Mouse (Mus musculus): ENCODE data around the gene Ptgir. TPM values are rescaled to one million over a fixed set of nuclear protein-coding genes. Genes with fewer than 3 reads are reported as not detected.

The Ptgir gene
- total RNA-seq, 2 experiments from 2014 or later = 0.11 to 0.21 TPM

DNA sequence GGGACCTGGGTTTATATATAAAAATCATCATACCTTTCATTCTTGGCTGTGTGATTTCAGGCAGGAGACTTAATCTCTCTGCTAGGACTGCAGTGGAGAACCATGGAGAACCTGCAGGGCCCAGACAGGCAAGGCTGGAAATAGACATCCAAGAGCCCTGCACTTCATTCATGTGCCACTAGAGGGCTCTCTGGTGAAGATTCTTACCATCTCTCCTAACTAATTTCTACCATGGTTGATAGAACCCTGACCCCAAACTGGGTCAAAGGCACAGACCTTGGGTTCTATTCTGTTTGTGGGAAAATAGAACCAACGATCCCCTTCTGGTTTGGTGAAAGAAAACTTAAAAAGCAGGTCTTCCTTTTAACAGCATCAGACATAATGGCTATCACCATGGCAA, 24.6 kb downstream of the Ptgir start:
- H3K27ac ChIP-seq = peak overlapping the region; percentile 15; the same call in 1 of the 2 replicates
- no peak overlapping the region for H3K4me3 ChIP-seq
- intact Hi-C loops (cut with DNase I) = no loop called here
- peak; percentile 95 for TF ChIP-seq CTCF (IDR thresholded peaks at IDR 0.05)
- DNase-seq (ENCODE audit: extremely low spot score in 1 of 2, low spot score in 2 of 2) = peak; percentile 75 to 80

DNA sequence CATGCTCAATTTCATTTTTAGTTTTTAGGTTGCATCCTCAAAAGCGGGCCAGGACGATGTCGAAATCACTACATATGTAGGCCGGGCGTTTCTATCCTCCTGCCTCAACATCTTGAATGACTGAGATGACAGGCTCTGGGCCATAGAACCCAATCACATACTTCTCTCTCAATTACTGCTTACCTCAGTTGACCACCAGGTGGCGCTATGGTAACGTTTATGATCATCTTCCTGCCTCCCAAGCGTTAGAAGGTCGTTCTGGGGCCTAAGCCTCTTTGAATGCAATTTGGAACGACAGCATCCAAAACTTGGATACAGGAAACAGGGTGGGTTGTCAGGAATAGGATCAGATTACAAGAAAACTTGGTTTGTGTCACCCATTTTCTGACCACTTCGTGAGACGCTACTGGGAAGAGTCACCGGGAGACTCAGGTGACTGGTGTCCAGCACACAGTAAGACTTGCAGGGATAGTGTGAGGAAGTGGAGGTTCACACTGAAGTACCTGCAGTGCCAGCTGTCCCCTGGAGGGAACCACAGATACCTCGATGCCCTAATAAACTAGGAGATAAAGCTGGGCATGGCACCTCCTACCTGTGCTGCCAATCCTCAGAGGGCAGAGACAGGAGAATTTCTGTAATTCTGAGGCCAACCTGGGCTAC, 25.8 kb downstream of the Ptgir start:
- Histone ChIP-seq H3K27ac (peak overlapping the region; percentile 67), H3K4me3 (no peak overlapping the region)
- intact Hi-C loops (cut with DNase I) = loop anchor here (1.0 to 2.0 kb wide), 3 partner anchors 18 to 135 kb away; no protein-coding TSS in a partner anchor
- peak; percentile 87 for TF ChIP-seq CTCF (IDR thresholded peaks at IDR 0.05)
- DNase-seq (ENCODE audit: extremely low spot score in 1 of 2, low spot score in 2 of 2) = peak; percentile 87 to 89

GRCm38 (mm10) chr7:16932704-16933577, 26.7 kb downstream of the Ptgir start:
- intact Hi-C loops (cut with DNase I) = loop anchor here (1.0 to 2.0 kb wide), 3 partner anchors 17 to 134 kb away; no protein-coding TSS in a partner anchor
- Histone ChIP-seq H3K4me3 (no peak overlapping the region), H3K27ac (peak overlapping the region; percentile 90)
- DNase-seq (ENCODE audit: extremely low spot score in 1 of 2, low spot score in 2 of 2) = peak in 1 of 2 experiments; percentile 65
- TF ChIP-seq CTCF (IDR thresholded peaks at IDR 0.05) = peak; percentile 61

DNA sequence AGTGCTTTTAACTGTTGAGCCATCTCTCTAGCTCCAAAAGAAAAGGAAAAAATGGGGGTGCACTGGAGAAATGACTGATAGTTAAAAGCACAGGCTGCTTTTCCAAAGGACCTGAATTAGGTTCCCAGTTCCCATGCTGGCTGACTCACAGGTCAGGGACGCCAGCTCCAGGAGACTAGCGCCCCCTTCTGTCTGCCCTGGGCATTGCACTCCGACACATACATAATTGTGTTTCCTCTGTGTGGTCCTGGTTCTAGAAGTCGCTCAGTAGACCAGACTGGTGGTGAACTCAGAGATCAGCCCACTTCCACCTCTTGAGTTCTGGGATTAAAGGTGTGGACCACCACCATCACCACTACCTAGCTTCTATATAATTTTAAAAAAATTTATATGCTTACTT, 31.0 kb downstream of the Ptgir start:
- peak; percentile 53 for TF ChIP-seq CTCF (IDR thresholded peaks at IDR 0.05)
- H3K27ac ChIP-seq = no peak overlapping the region
- no peak for DNase-seq (ENCODE audit: extremely low spot score in 1 of 2, low spot score in 2 of 2)
- H3K4me3 ChIP-seq = no peak overlapping the region
- intact Hi-C loops (cut with DNase I) = no loop called here

DNA sequence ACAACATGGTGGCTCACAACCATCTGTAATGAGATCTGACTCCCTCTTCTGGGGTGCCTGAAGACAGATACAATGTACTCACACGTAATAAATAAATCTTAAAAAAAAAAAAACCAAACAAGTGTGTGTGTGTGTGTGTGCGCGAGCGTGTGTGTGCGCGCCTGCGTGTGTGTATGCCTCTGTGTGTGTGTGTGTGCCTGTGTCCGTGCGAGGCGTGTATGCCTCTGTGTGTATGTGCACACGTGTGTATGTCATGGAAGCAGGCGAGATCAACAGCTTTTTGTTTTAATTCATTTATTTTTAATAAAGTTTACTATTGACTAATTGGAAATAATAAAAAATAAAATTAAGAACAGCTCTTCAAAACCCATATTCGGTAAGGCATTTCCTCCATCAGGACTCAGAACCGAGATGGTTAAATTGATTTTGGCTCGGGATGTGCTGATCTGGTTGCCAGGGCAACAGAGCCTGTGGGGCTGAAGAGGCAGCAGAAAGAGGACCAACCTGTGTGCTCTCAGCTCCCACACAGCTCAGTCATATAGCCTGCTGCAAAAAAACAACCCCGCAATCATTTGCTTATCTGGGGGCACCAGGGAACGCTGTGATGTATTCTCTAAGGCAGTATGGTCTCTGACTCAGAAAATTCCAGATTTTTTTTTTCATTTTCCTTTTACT, 32.0 kb downstream of the Ptgir start:
- TF ChIP-seq CTCF (IDR thresholded peaks at IDR 0.05) = no peak
- DNase-seq (ENCODE audit: extremely low spot score in 1 of 2, low spot score in 2 of 2) = peak; percentile 59 to 70
- H3K27ac ChIP-seq = 0 out of 2 replicates have a peak overlapping the region, but pooled peaks have one; percentile 48
- intact Hi-C loops (cut with DNase I) = no loop called here
- H3K4me3 ChIP-seq = no peak overlapping the region

- Histone ChIP-seq H3K4me3 (no peak overlapping the region), H3K27ac (peak overlapping the region; percentile 80)
- intact Hi-C loops (cut with DNase I) = no loop called here
- peak; percentile 62 to 78 for DNase-seq (ENCODE audit: extremely low spot score in 1 of 2, low spot score in 2 of 2)
- TF ChIP-seq CTCF (IDR thresholded peaks at IDR 0.05) = no peak
These were observed 34.0 kb downstream of the Ptgir start for GRCm38 (mm10) chr7:16940292-16940691.

- no peak for TF ChIP-seq CTCF (IDR thresholded peaks at IDR 0.05)
- Histone ChIP-seq H3K4me3 (no peak overlapping the region), H3K27ac (no peak overlapping the region)
- intact Hi-C loops (cut with DNase I) = no loop called here
- DNase-seq (ENCODE audit: extremely low spot score in 1 of 2, low spot score in 2 of 2) = no peak
These were observed 36.6 kb downstream of the Ptgir start for GRCm38 (mm10) chr7:16942861-16943260.

GRCm38 (mm10) chr7:16944061-16944807, 37.9 kb downstream of the Ptgir start, which contains the start of gene Pnmal2:
Gene Pnmal2, plus strand, starts transcription at chr7:16944682.
- no peak for TF ChIP-seq CTCF (IDR thresholded peaks at IDR 0.05)
- peak within 1 kb of the TSS; percentile 99 for H3K27ac ChIP-seq
- intact Hi-C loops (cut with DNase I) = no loop called here

DNA sequence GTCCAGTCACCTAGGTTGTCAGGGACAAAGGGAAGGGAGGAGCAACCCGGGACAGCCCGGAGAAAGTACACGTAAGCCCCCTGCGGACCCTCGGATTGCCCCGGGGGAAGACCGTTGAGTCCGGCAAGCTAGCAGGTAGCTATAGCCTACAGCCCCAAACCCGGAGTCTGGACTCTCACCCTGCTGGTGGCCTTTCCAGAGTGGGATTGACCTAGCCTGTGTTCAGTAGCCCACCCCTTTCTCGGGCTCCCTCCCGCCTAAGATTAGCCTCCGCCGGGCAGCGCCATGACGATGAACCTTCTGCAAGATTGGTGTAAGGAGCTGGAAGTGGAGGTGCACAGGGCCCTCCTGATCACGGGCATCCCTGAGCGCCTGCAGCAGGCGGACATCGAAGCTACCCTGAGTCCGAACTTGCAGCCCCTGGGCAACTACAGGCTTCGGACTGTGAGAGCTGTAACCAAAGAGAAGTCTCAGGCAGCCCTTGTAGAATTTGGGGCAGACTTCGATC, 38.6 kb downstream of the Ptgir start:
- peak in 1 of 2 experiments; percentile 48 for DNase-seq (ENCODE audit: extremely low spot score in 1 of 2, low spot score in 2 of 2)
- intact Hi-C loops (cut with DNase I) = no loop called here
- Histone ChIP-seq H3K4me3 (peak overlapping the region; percentile 83), H3K27ac (peak overlapping the region; percentile 99)
- TF ChIP-seq CTCF (IDR thresholded peaks at IDR 0.05) = no peak

More at GRCm38 (mm10) chr7:16944061-16944807, 37.9 kb downstream of the Ptgir start, which contains the start of gene Pnmal2:
- DNase-seq (ENCODE audit: extremely low spot score in 1 of 2, low spot score in 2 of 2) = peak; percentile 90 to 92
- H3K4me3 ChIP-seq = peak within 1 kb of the TSS; percentile 83

DNA sequence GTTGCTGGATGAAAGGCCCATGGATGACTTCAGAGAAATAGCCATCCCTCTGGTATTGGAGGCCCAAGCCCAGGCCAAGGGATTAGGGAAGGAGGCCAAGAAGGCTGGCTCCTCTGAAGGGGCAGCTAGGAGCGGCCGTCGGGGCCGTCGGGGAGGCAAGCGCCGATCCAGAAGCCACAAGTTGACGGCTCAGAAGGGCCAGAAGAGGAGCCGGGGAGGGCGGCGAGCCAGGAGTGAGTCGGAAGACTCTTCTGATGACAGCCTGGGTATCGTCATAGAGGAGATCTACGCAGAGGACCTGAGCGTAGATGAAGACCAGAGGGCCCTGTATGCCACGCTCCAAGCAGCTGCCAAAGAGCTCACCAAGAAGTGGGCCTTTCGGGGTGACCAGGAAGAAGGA, 39.1 kb downstream of the Ptgir start:
- Histone ChIP-seq H3K4me3 (peak overlapping the region; percentile 83), H3K27ac (peak overlapping the region; percentile 99)
- intact Hi-C loops (cut with DNase I) = no loop called here
- TF ChIP-seq CTCF (IDR thresholded peaks at IDR 0.05) = no peak
- DNase-seq (ENCODE audit: extremely low spot score in 1 of 2, low spot score in 2 of 2) = peak in 1 of 2 experiments; percentile 43

Data from left cerebral cortex, adult 2 months (tissue).